Mouse (Mus musculus): ENCODE results near the gene Rin2. TPM values are rescaled to one million over a fixed set of nuclear protein-coding genes. Genes with fewer than 3 reads are reported as not detected.
A peak's percentile ranks its signal among the peaks of the same experiment; 100 is the strongest.

Gene Rin2
- total RNA-seq (2015) (2.1 and 2.7 TPM in 2 replicates), total RNA-seq (2017) (2.7 and 2.9 TPM in 2 replicates)

- ATAC-seq (replicated peaks; ENCODE audit: poor library complexity) = peak; percentile 68
Observed at GRCm38 (mm10) chr2:145675142-145675755, at the start of gene Rin2. Gene Rin2 (plus strand): TSS chr2:145675215.

GRCm38 (mm10) chr2:145631123-145631798, 43.8 kb upstream of the Rin2 start:
- ATAC-seq (replicated peaks; ENCODE audit: poor library complexity) = no peak

- no peak for ATAC-seq (replicated peaks; ENCODE audit: poor library complexity)
Observed at GRCm38 (mm10) chr2:145631799-145632174, 43.2 kb upstream of the Rin2 start.

GRCm38 (mm10) chr2:145633811-145634210, 41.2 kb upstream of the Rin2 start:
- no peak for ATAC-seq (replicated peaks; ENCODE audit: poor library complexity)

GRCm38 (mm10) chr2:145640255-145640984, 34.6 kb upstream of the Rin2 start:
- no peak for ATAC-seq (replicated peaks; ENCODE audit: poor library complexity)

- no peak for ATAC-seq (replicated peaks; ENCODE audit: poor library complexity)
Observed at GRCm38 (mm10) chr2:145655373-145655960, 19.5 kb upstream of the Rin2 start.

- ATAC-seq (replicated peaks; ENCODE audit: poor library complexity) = no peak
Observed at GRCm38 (mm10) chr2:145656121-145656520, 18.9 kb upstream of the Rin2 start.

GRCm38 (mm10) chr2:145656716-145657115, 18.3 kb upstream of the Rin2 start:
- no peak for ATAC-seq (replicated peaks; ENCODE audit: poor library complexity)

- no peak for ATAC-seq (replicated peaks; ENCODE audit: poor library complexity)
Observed at GRCm38 (mm10) chr2:145661242-145661641, 13.8 kb upstream of the Rin2 start.

GRCm38 (mm10) chr2:145663899-145664298, 11.1 kb upstream of the Rin2 start:
- ATAC-seq (replicated peaks; ENCODE audit: poor library complexity) = no peak

GRCm38 (mm10) chr2:145664311-145664710, 10.7 kb upstream of the Rin2 start:
- no peak for ATAC-seq (replicated peaks; ENCODE audit: poor library complexity)

GRCm38 (mm10) chr2:145668135-145668534, 6.9 kb upstream of the Rin2 start:
- no peak for ATAC-seq (replicated peaks; ENCODE audit: poor library complexity)

- ATAC-seq (replicated peaks; ENCODE audit: poor library complexity) = no peak
Observed at GRCm38 (mm10) chr2:145670131-145670530, 4.9 kb upstream of the Rin2 start.

- 0 out of 2 replicates have a peak, but pooled peaks have one; percentile 1 for ATAC-seq (replicated peaks; ENCODE audit: poor library complexity)
Observed at GRCm38 (mm10) chr2:145674496-145675141, 396 bp upstream of the Rin2 start.

GRCm38 (mm10) chr2:145675756-145676543, 935 bp downstream of the Rin2 start:
- peak; percentile 5 for ATAC-seq (replicated peaks; ENCODE audit: poor library complexity)

GRCm38 (mm10) chr2:145676544-145676925, 1.5 kb downstream of the Rin2 start:
- ATAC-seq (replicated peaks; ENCODE audit: poor library complexity) = no peak

GRCm38 (mm10) chr2:145676936-145677335, 1.9 kb downstream of the Rin2 start:
- no peak for ATAC-seq (replicated peaks; ENCODE audit: poor library complexity)

- ATAC-seq (replicated peaks; ENCODE audit: poor library complexity) = no peak
Observed at GRCm38 (mm10) chr2:145680141-145680540, 5.1 kb downstream of the Rin2 start.

GRCm38 (mm10) chr2:145680762-145681161, 5.7 kb downstream of the Rin2 start:
- ATAC-seq (replicated peaks; ENCODE audit: poor library complexity) = no peak

- ATAC-seq (replicated peaks; ENCODE audit: poor library complexity) = no peak
Observed at GRCm38 (mm10) chr2:145681626-145682025, 6.6 kb downstream of the Rin2 start.

Measured in megakaryocyte progenitor cell, adult 5-6 weeks (primary cell).